Mouse (Mus musculus): Measurements from ENCODE around the gene Pdpk1. TPM values are rescaled to one million over a fixed set of nuclear protein-coding genes. Genes with fewer than 3 reads are reported as not detected.
A peak's percentile ranks its signal among the peaks of the same experiment; 100 is the strongest.
"Not testable (repeated sequence)": the region's sequence is repeated elsewhere in the genome, so short reads cannot be mapped to it uniquely, and the experiment has no call there.

Gene Pdpk1
- polyA plus RNA-seq, 1 experiment from 2014 or later, result 36.0 TPM

DNA sequence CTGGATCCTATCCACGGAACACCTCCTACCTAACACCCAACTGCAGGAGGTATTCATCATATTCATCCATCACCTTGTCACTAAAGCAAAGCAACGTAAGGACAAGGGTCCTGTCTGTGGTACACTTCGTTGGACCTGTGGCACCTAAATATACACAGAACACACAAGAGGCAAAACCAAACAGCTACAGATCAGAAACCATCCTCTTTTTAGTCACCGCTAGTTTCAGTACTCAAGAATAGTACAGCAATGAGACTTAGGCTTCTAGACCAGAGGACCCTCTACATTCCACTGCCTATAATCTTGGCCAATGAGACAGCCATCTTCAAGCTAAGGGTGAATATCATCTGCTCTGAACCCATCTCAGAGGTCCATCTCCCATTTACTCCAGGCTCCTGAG is 52.4 kb downstream of the Pdpk1 start:
- Histone ChIP-seq H3K9ac (no peak overlapping the region), H3K4me1 (replicated peaks) (no peaks in the 10 kb centered on the region), H3K9me3 (no peaks in the 10 kb centered on the region), H3K27ac (no peak overlapping the region), H3K36me3 (peaks cover 12% of the 10 kb centered on the region), H3K4me2 (replicated peaks) (no peak overlapping the region), H3K27me3 (replicated peaks) (no peaks in the 10 kb centered on the region), H3K4me3 (replicated peaks) (no peak overlapping the region)
- WGBS, result 93% methylated on average over 4 of the region's 4 CpGs
- no peak for ATAC-seq

GRCm38 (mm10) chr17:24090575-24090974 is 60.1 kb downstream of the Pdpk1 start:
- H3K27me3 ChIP-seq (replicated peaks), result no peaks in the 10 kb centered on the region
- H3K9ac ChIP-seq, result no peak overlapping the region
- 96% methylated on average over 1 of the region's 1 CpGs for WGBS
- no peak for ATAC-seq
- no peak overlapping the region for H3K4me2 ChIP-seq (replicated peaks)
- no peak overlapping the region for H3K27ac ChIP-seq
- H3K9me3 ChIP-seq, result no peaks in the 10 kb centered on the region
- H3K36me3 ChIP-seq, result peaks cover 21% of the 10 kb centered on the region
- H3K4me1 ChIP-seq (replicated peaks), result no peaks in the 10 kb centered on the region
- H3K4me3 ChIP-seq (replicated peaks), result no peak overlapping the region

GRCm38 (mm10) chr17:24086399-24086798 is 64.3 kb downstream of the Pdpk1 start:
- H3K36me3 ChIP-seq, result peaks cover 17% of the 10 kb centered on the region
- H3K9ac ChIP-seq, result not testable (repeated sequence)

GRCm38 (mm10) chr17:24084593-24084992 is 66.1 kb downstream of the Pdpk1 start:
- Histone ChIP-seq H3K9ac (no peak overlapping the region), H3K9me3 (no peaks in the 10 kb centered on the region), H3K27me3 (replicated peaks) (no peaks in the 10 kb centered on the region), H3K27ac (no peak overlapping the region), H3K36me3 (peaks cover 16% of the 10 kb centered on the region), H3K4me3 (replicated peaks) (no peak overlapping the region), H3K4me1 (replicated peaks) (no peaks in the 10 kb centered on the region), H3K4me2 (replicated peaks) (no peak overlapping the region)
- ATAC-seq, result no peak
- WGBS, result 62% methylated on average over 1 of the region's 1 CpGs

More at GRCm38 (mm10) chr17:24086399-24086798, 64.3 kb downstream of the Pdpk1 start:
- not testable (repeated sequence) for H3K4me2 ChIP-seq (replicated peaks); ATAC-seq; H3K9me3 ChIP-seq; H3K27ac ChIP-seq; H3K27me3 ChIP-seq (replicated peaks); H3K4me3 ChIP-seq (replicated peaks); H3K4me1 ChIP-seq (replicated peaks)
- 83% methylated on average over 4 of the region's 4 CpGs for WGBS

DNA sequence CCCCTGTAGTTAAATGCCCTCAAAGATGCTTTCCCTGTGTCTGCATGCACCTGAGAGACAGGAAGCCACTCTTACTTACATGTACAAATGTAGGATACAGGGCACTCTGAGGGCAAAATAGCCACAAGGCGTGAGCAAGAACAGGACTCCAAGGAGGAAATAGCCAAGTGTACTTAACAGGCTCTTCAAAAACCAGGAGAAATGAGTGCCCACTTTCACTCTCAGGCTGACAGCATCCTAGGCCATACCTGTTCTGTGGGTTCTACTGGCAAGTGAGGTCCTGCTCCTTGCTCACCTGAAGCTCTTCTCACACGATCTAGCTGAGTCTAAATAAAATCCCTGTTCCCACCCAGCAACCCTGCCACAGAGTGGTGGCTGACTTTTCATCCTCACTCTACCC is 73.6 kb downstream of the Pdpk1 start:
- H3K4me2 ChIP-seq (replicated peaks), result no peak overlapping the region
- no peak for ATAC-seq

GRCm38 (mm10) chr17:24072919-24073696 is 77.6 kb downstream of the Pdpk1 start, which contains the start of gene Kctd5:
Gene Kctd5 (minus strand): TSS chr17:24073485.
- Histone ChIP-seq H3K9me3 (no peaks in the 10 kb centered on the region), H3K27ac (peak within 1 kb of the TSS; percentile 90), H3K36me3 (0 out of 2 replicates have a peak, but pooled peaks cover 4% of the 10 kb centered on the region), H3K4me1 (replicated peaks) (peaks cover 12% of the 10 kb centered on the region), H3K4me3 (replicated peaks) (peak within 1 kb of the TSS; percentile 97), H3K4me2 (replicated peaks) (peak within 1 kb of the TSS; percentile 70), H3K9ac (peak within 1 kb of the TSS; percentile 98), H3K27me3 (replicated peaks) (no peaks in the 10 kb centered on the region)
- ATAC-seq, result peak; percentile 98
- WGBS, result under 1% methylated on average over 62 of the region's 62 CpGs

More for the DNA sequence above, 73.6 kb downstream of the Pdpk1 start:
- no peaks in the 10 kb centered on the region for H3K9me3 ChIP-seq
- peaks cover under 1% of the 10 kb centered on the region for H3K4me1 ChIP-seq (replicated peaks)
- H3K27ac ChIP-seq, result no peak overlapping the region
- H3K9ac ChIP-seq, result no peak overlapping the region
- H3K4me3 ChIP-seq (replicated peaks), result no peak overlapping the region
- H3K36me3 ChIP-seq, result peaks cover 19% of the 10 kb centered on the region
- 89% methylated on average over 2 of the region's 2 CpGs for WGBS
- no peaks in the 10 kb centered on the region for H3K27me3 ChIP-seq (replicated peaks)

DNA sequence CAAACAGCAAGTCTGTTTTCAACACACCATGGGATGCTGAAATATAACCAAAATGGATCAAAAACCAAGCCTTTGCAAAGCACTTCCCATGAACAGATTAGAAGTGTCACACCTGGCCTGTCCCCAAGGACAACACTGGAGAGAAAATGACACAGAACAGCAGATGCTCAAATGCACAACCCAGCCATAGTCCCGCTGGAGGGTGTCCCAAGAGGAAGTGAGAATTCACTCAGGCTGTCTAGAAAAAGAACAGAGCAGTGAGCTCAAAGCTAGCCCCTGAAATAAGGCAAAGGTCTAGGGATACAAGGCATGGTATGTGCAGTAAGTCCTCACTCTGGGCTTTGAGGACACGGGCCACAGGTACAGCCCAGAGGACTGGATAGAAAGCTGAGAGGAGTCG is 81.2 kb downstream of the Pdpk1 start:
- no peak overlapping the region for H3K27ac ChIP-seq
- H3K9me3 ChIP-seq, result no peaks in the 10 kb centered on the region
- H3K9ac ChIP-seq, result no peak overlapping the region
- H3K27me3 ChIP-seq (replicated peaks), result no peaks in the 10 kb centered on the region
- H3K4me3 ChIP-seq (replicated peaks), result no peak overlapping the region
- H3K4me2 ChIP-seq (replicated peaks), result no peak overlapping the region
- H3K4me1 ChIP-seq (replicated peaks), result peaks cover 12% of the 10 kb centered on the region
- WGBS, result 77% methylated on average over 3 of the region's 3 CpGs
- peaks cover 3% of the 10 kb centered on the region; the same call in 1 of the 2 replicates for H3K36me3 ChIP-seq
- ATAC-seq, result no peak

GRCm38 (mm10) chr17:24068271-24068670 is 82.5 kb downstream of the Pdpk1 start:
- peaks cover 12% of the 10 kb centered on the region for H3K4me1 ChIP-seq (replicated peaks)
- no peak overlapping the region for H3K9ac ChIP-seq
- H3K36me3 ChIP-seq, result peaks cover 6% of the 10 kb centered on the region; the same call in 1 of the 2 replicates
- H3K4me2 ChIP-seq (replicated peaks), result no peak overlapping the region
- WGBS, result 88% methylated on average over 5 of the region's 5 CpGs
- H3K27me3 ChIP-seq (replicated peaks), result no peaks in the 10 kb centered on the region
- H3K9me3 ChIP-seq, result no peaks in the 10 kb centered on the region
- H3K4me3 ChIP-seq (replicated peaks), result no peak overlapping the region
- no peak for ATAC-seq
- no peak overlapping the region for H3K27ac ChIP-seq

- ATAC-seq, result no peak
- 83% methylated on average over 4 of the region's 4 CpGs for WGBS
- Histone ChIP-seq H3K4me1 (replicated peaks) (no peaks in the 10 kb centered on the region), H3K36me3 (peaks cover 24% of the 10 kb centered on the region), H3K9me3 (no peaks in the 10 kb centered on the region), H3K4me3 (replicated peaks) (no peak overlapping the region), H3K27me3 (replicated peaks) (no peaks in the 10 kb centered on the region), H3K27ac (no peak overlapping the region), H3K9ac (no peak overlapping the region), H3K4me2 (replicated peaks) (no peak overlapping the region)
Measured at GRCm38 (mm10) chr17:24062459-24063155, 88.1 kb downstream of the Pdpk1 start.

DNA sequence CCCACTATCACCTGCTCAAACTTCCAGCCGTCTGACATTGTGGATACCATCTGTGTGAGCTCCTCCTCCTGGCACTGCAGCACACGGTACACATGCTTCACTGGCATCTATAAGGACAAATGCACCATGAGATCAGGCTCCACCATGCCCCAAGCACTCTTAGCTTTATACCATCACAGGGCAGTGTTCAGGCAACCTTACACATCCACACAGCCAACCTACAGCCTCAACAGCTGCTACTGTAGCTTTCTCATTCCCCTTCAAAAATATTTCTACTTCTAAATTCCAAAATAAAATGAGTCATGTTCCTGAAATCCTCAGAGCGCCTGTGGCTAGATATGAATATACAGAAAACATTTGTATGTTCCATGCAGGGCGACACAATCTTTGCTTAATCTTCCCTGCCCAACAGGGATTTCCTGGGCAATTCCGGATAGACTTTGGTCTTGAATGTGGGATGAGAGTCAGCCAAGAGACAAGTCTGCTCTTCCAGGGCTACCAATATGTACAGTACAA is 92.9 kb downstream of the Pdpk1 start:
- ATAC-seq, result no peak
- H3K27ac ChIP-seq, result no peak overlapping the region
- H3K4me3 ChIP-seq (replicated peaks), result no peak overlapping the region
- 90% methylated on average over 5 of the region's 5 CpGs for WGBS
- H3K27me3 ChIP-seq (replicated peaks), result no peaks in the 10 kb centered on the region
- peaks cover 59% of the 10 kb centered on the region for H3K36me3 ChIP-seq
- H3K4me1 ChIP-seq (replicated peaks), result no peaks in the 10 kb centered on the region
- no peak overlapping the region for H3K9ac ChIP-seq
- no peak overlapping the region for H3K4me2 ChIP-seq (replicated peaks)
- H3K9me3 ChIP-seq, result no peaks in the 10 kb centered on the region

DNA sequence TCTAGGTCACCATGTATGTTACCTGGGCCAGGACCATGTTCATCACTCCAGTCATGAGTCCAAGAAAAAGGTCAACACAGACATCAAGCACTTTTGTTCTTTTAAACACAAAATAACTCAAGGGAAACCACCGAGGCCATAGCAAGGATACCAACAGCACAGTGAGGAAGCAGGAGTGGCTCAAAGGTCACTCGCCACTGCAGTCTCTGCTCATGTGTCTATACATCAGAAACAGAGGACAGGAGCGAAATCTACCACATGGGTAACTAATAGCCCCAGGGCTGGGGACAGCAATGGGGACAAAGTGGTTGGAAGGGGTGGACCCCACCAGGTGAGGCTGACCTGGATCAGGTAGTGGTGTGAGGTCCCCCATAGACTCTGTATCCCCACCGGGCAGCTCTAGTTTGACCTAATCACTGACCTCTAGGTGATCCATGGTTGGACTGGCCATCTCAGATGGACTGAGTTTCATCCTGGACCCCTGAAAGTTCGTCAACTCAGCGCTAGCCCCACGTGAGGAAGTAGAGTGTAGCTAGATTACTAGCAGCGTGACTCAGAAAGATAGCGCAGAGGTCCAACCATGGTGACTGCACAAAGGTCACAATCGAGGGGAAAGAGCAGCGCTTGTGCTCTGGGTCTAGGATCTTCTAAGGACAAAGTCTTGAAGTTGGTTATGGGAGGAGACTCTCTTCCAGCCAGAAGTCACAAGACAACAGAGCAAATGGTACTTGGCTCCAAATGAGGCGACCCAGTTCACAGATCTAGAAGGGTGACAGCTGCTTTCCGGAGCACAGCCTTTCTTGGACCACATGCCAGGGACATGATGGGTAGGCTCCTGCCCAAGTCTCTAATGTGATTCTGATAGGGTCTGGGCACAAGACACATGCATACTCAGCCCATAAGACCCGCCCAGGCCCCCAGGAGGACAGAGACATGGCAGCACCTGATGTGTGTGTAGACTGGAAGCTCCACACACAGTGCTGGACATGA is 93.8 kb downstream of the Pdpk1 start:
- ATAC-seq, result peak; percentile 87
- H3K27me3 ChIP-seq (replicated peaks), result no peaks in the 10 kb centered on the region
- H3K4me3 ChIP-seq (replicated peaks), result no peak overlapping the region
- H3K4me2 ChIP-seq (replicated peaks), result no peak overlapping the region
- no peaks in the 10 kb centered on the region for H3K9me3 ChIP-seq
- H3K4me1 ChIP-seq (replicated peaks), result no peaks in the 10 kb centered on the region
- H3K27ac ChIP-seq, result no peak overlapping the region
- H3K36me3 ChIP-seq, result peaks cover 60% of the 10 kb centered on the region
- WGBS, result 89% methylated on average over 14 of the region's 14 CpGs
- H3K9ac ChIP-seq, result no peak overlapping the region
